Mouse (Mus musculus) kidney, adult 2 months (tissue): ENCODE measurements around the gene Nrm. TPM values are rescaled to one million over a fixed set of nuclear protein-coding genes. Genes with fewer than 3 reads are reported as not detected.

Experiments
- DNase-seq: peaks from one replicate; pipeline ENCODE4 v3.0.0; 2021
- H3K27ac ChIP-seq: fragments of 200-500 bp; 2 replicates; pipeline ENCODE4 v1.5.1; 2012; ENCODE audit warnings: low read depth, low read length, control low read depth, inconsistent platforms; ENCODE audit not compliant: insufficient read depth
- H3K27me3 ChIP-seq: fragments of 200-500 bp; replicated peaks from 2 replicates; pipeline ENCODE4 v1.6.1; 2012; ENCODE audit warnings: mild to moderate bottlenecking, moderate library complexity, low read length, inconsistent platforms; ENCODE audit not compliant: control insufficient read depth, insufficient read depth
- H3K36me3 ChIP-seq: fragments of 200-500 bp; 2 replicates; pipeline ENCODE4 v1.6.1; 2012; ENCODE audit warnings: mild to moderate bottlenecking, moderate library complexity, low read length, inconsistent platforms; ENCODE audit not compliant: control insufficient read depth, insufficient read depth
- H3K4me1 ChIP-seq: fragments of 200-500 bp; 2 replicates; pipeline ENCODE4 v1.6.1; 2011; ENCODE audit warnings: low read length; ENCODE audit not compliant: control insufficient read depth, insufficient read depth
- H3K4me3 ChIP-seq: fragments of 200-500 bp; 2 replicates; pipeline ENCODE4 v1.5.1; 2011; ENCODE audit warnings: mild to moderate bottlenecking, low read depth, low read length, control low read depth; ENCODE audit not compliant: insufficient read depth
- CTCF ChIP-seq: fragments of 200-500 bp; conservative IDR thresholded peaks from 2 replicates; pipeline ENCODE4 v1.5.1; 2011; ENCODE audit warnings: low read depth, mild to moderate bottlenecking, control low read depth, low read length, moderate library complexity, mixed read lengths; ENCODE audit not compliant: insufficient read depth, insufficient read length
- POLR2A ChIP-seq: fragments of 200-500 bp; IDR thresholded peaks from one replicate; pipeline ENCODE4 v1.6.1; 2011; ENCODE audit warnings: low read depth, low read length, control low read depth
- WGBS: fragments of 180-500 bp; shearing (Covaris S2); methylation state at CpG from one replicate; pipeline ENCODE4 v1.1.7; 2018; 5-methylcytosine and 5-hydroxymethylcytosine counted together
- polyA plus RNA-seq: library from polyadenylated mRNA; depleted of rRNA; stranded (reverse); fragments of >200 nt; gene quantifications from 2 replicates; pipeline ENCODE4 v1.2.3, GENCODE M21; 2012

The Nrm gene
- polyA plus RNA-seq, 1 experiment: 6.3 TPM

GRCm38 (mm10) chr17:35834696-35835422, 26.3 kb upstream of the Nrm start:
- H3K4me3 ChIP-seq: no peak overlapping the region
- H3K27ac ChIP-seq: no peak overlapping the region

DNA sequence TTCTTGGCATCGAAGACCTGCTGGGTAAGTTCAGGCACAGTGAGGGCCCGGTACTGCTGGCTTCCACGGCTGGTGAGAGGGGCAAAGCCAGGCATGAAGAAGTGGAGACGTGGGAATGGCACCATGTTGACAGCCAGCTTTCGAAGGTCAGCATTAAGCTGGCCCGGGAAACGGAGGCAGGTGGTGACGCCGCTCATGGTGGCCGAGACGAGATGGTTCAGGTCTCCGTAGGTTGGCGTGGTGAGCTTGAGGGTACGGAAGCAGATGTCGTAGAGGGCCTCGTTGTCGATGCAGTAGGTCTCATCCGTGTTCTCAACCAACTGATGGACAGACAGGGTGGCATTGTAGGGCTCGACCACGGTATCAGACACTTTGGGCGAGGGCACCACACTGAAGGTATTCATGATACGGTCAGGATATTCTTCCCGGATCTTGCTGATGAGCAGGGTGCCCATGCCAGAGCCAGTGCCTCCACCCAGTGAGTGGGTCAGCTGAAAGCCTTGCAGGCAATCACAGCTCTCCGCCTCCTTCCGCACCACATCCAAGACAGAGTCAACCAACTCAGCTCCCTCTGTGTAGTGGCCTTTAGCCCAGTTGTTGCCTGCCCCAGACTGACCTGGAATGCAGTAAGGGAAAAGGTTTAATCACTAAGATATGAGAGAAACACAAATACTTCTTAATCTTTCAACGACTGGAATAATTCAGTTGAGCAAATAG, 25.5 kb upstream of the Nrm start:
- no peaks in the 10 kb centered on the region for H3K27me3 ChIP-seq
- no peak overlapping the region for H3K27ac ChIP-seq
- peaks cover 3% of the 10 kb centered on the region; the same call in 1 of the 2 replicates for H3K36me3 ChIP-seq
- WGBS: 58% methylated on average over 26 of the region's 26 CpGs
- no peak for TF ChIP-seq POLR2A
- no peak for TF ChIP-seq CTCF
- DNase-seq: peak; percentile 43
- peaks cover 15% of the 10 kb centered on the region for H3K4me1 ChIP-seq
- no peak overlapping the region for H3K4me3 ChIP-seq

More at GRCm38 (mm10) chr17:35834696-35835422, 26.3 kb upstream of the Nrm start:
- H3K36me3 ChIP-seq: peaks cover 3% of the 10 kb centered on the region; the same call in 1 of the 2 replicates
- no peak for DNase-seq
- WGBS: 57% methylated on average over 26 of the region's 26 CpGs
- no peak for TF ChIP-seq POLR2A
- H3K27me3 ChIP-seq: no peaks in the 10 kb centered on the region
- peaks cover 15% of the 10 kb centered on the region for H3K4me1 ChIP-seq

GRCm38 (mm10) chr17:35836178-35836965, 24.7 kb upstream of the Nrm start:
- Histone ChIP-seq H3K4me3 (peak overlapping the region; percentile 87), H3K4me1 (peaks cover 15% of the 10 kb centered on the region), H3K27me3 (no peaks in the 10 kb centered on the region), H3K27ac (peak overlapping the region; percentile 51), H3K36me3 (peaks cover 2% of the 10 kb centered on the region; the same call in 1 of the 2 replicates)
- TF ChIP-seq CTCF: peak; percentile 75
- TF ChIP-seq POLR2A: no peak
- DNase-seq: peak; percentile 94
- 4% methylated on average over 24 of the region's 24 CpGs for WGBS

DNA sequence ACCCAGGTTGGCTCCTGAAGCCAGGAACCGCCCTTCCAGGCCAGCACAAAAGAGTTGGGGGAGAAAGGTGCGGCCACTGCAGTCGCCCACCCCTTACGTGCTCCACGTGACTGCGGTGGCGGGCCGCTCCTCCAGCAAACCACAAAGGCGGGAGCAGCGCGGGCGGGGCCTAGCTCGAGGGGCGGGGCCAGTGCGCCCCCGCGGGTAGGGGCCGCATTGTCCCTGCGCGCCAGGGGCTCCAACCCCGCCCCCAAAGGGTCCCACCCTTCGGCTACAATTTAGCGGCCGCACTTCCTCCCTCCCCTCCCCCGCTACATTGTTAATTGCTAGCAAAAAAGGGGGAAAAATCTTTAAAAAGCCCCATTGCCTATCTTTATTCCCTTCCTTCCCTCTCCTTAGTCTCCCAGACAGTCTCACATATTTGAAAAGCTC, 24.1 kb upstream of the Nrm start:
- H3K27ac ChIP-seq: peak overlapping the region; percentile 80
- no peaks in the 10 kb centered on the region for H3K27me3 ChIP-seq
- 1% methylated on average over 25 of the region's 25 CpGs for WGBS
- no peak for TF ChIP-seq POLR2A
- no peak for TF ChIP-seq CTCF
- DNase-seq: peak; percentile 88
- H3K36me3 ChIP-seq: peaks cover 2% of the 10 kb centered on the region; the same call in 1 of the 2 replicates
- peaks cover 18% of the 10 kb centered on the region for H3K4me1 ChIP-seq
- peak overlapping the region; percentile 87 for H3K4me3 ChIP-seq

DNA sequence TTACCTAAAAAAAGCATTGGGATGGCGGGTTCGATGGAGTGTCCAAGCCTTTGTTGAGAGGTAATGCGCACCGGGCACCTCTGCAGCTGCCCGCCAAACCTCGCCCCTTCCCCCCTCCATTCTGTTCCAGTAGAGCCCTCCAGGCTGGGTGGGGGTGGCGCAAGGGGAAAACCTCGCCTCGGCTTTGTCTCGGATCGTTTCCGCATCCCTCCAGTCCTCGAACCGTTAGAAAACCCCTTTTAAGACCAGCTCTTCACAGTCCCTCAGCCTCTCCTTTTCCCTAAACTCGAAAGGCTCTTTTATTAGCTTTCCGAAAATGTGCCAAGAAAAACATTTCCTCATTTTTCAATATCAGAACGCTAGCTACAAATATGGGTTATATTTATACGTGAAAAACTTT, 23.6 kb upstream of the Nrm start:
- peak overlapping the region; percentile 87 for H3K4me3 ChIP-seq
- WGBS: under 1% methylated on average over 18 of the region's 18 CpGs
- DNase-seq: peak; percentile 42
- H3K27ac ChIP-seq: peak overlapping the region; percentile 80
- TF ChIP-seq CTCF: no peak
- no peak for TF ChIP-seq POLR2A
- peaks cover 20% of the 10 kb centered on the region for H3K4me1 ChIP-seq
- no peaks in the 10 kb centered on the region for H3K36me3 ChIP-seq
- H3K27me3 ChIP-seq: no peaks in the 10 kb centered on the region

DNA sequence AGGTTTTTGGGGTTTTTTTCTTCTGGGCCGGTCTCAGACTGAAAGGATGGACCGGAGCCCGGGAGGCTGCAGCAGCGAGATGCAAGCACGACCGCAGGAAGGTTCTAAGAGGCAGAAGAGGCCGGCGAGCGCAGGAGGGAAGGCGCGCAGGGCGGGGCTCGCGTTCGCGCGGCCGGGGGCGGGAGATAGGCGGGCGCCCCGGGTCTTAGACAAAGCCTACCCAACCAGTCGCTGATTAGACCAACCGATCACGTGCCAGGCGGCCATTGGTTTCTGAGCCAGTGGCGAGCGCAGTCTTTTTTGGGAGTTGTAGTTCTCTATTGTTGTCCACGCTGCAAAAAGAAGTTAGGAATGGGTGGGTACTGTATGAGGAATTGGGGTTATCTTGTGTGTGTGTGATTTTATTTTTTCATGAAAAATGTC, 23.0 kb upstream of the Nrm start, which contains the start of gene Tubb5:
Gene Tubb5, minus strand, starts transcription at position 185 of the 423 bp plus-strand sequence.
- TF ChIP-seq POLR2A (peak; percentile 70), CTCF (no peak)
- Histone ChIP-seq H3K36me3 (no peaks in the 10 kb centered on the region), H3K27ac (peak within 1 kb of the TSS; percentile 80), H3K4me3 (peak within 1 kb of the TSS; percentile 87), H3K4me1 (peaks cover 20% of the 10 kb centered on the region), H3K27me3 (no peaks in the 10 kb centered on the region)
- DNase-seq: peak; percentile 99
- WGBS: 2% methylated on average over 29 of the region's 29 CpGs
